Mouse (Mus musculus): ENCODE results near the gene Tmem204. TPM values are rescaled to one million over a fixed set of nuclear protein-coding genes. Genes with fewer than 3 reads are reported as not detected.
"Not testable (repeated sequence)": the region's sequence is repeated elsewhere in the genome, so short reads cannot be mapped to it uniquely, and the experiment has no call there.

Gene Tmem204
- total RNA-seq (2021): 10 to 100 TPM; 35.5 to 39.1 TPM
- long read RNA-seq, experiment 1, transcript Tmem204-201 (3 exons, 1,846 nt): major isoform, 88 of 94 reads
- long read RNA-seq, experiment 1, partial matches to known transcripts: 1 of 94 reads
- long read RNA-seq, experiment 1, other reads (novel, unspliced or antisense): 2 of 94 reads
- long read RNA-seq, experiment 2, transcript Tmem204-201 (3 exons, 1,846 nt): major isoform, 70 of 73 reads
- long read RNA-seq, experiment 2, partial matches to known transcripts: 2 of 73 reads
- long read RNA-seq, experiment 2, other reads (novel, unspliced or antisense): 1 of 73 reads

- intact Hi-C loops (cut with DNase I): no loop called here
Measured at GRCm38 (mm10) chr17:25083444-25083931, at the start of gene Tmem204. Tmem204 (minus strand) TSS chr17:25083591.

GRCm38 (mm10) chr17:25130060-25130459, 46.7 kb upstream of the Tmem204 start:
- DNase-seq: no peak
- intact Hi-C loops (cut with DNase I): no loop called here

More at GRCm38 (mm10) chr17:25083444-25083931, at the start of gene Tmem204:
- DNase-seq: peak; percentile 76 to 80

- intact Hi-C loops (cut with DNase I): loop anchor here (5.0 kb wide), 1 partner anchor 145 kb away; the partner anchor contains the start of gene Ube2i
- no peak for DNase-seq
Measured at GRCm38 (mm10) chr17:25127681-25128080, 44.3 kb upstream of the Tmem204 start.

GRCm38 (mm10) chr17:25127079-25127478, 43.7 kb upstream of the Tmem204 start:
- intact Hi-C loops (cut with DNase I): loop anchor here (5.0 kb wide), 1 partner anchor 145 kb away; the partner anchor contains the start of gene Ube2i
- DNase-seq: peak in 1 of 2 experiments; percentile 35

- intact Hi-C loops (cut with DNase I): loop anchor here (5.0 kb wide), 1 partner anchor 147 kb away; the partner anchor contains the start of gene Ube2i
- DNase-seq: not testable (repeated sequence)
Measured at GRCm38 (mm10) chr17:25125442-25126060, 42.2 kb upstream of the Tmem204 start.

GRCm38 (mm10) chr17:25123979-25124378, 40.6 kb upstream of the Tmem204 start:
- intact Hi-C loops (cut with DNase I): no loop called here
- peak in 1 of 2 experiments; percentile 23 for DNase-seq

- DNase-seq: peak in 1 of 2 experiments; percentile 7
- intact Hi-C loops (cut with DNase I): no loop called here
Measured at GRCm38 (mm10) chr17:25120406-25120805, 37.0 kb upstream of the Tmem204 start, which contains the start of gene Ptx4. Ptx4 (plus strand) TSS chr17:25120760.

- intact Hi-C loops (cut with DNase I): loop anchor here (2.0 to 5.0 kb wide), 3 partner anchors 16 to 170 kb away; partner anchors contain the start of genes BC003965 and Clcn7
- peak in 1 of 2 experiments; percentile 23 for DNase-seq
Measured at GRCm38 (mm10) chr17:25117263-25117662, 33.9 kb upstream of the Tmem204 start.

GRCm38 (mm10) chr17:25115664-25116432, 32.5 kb upstream of the Tmem204 start, which contains the start of gene Telo2:
Telo2 (minus strand) TSS chr17:25115967.
- peak; percentile 94 to 97 for DNase-seq
- intact Hi-C loops (cut with DNase I): loop anchor here (2.0 to 5.0 kb wide), 3 partner anchors 17 to 171 kb away; partner anchors contain the start of genes BC003965 and Clcn7

- DNase-seq: peak in 1 of 2 experiments; percentile 7
- intact Hi-C loops (cut with DNase I): loop anchor here (5.0 kb wide), 2 partner anchors 67 to 172 kb away; partner anchors contain the start of gene BC003965
Measured at GRCm38 (mm10) chr17:25114908-25115645, 31.7 kb upstream of the Tmem204 start.

GRCm38 (mm10) chr17:25112423-25112810, 29.0 kb upstream of the Tmem204 start:
- intact Hi-C loops (cut with DNase I): no loop called here
- no peak for DNase-seq

- intact Hi-C loops (cut with DNase I): no loop called here
- DNase-seq: peak; percentile 31 to 51
Measured at GRCm38 (mm10) chr17:25111739-25112422, 28.5 kb upstream of the Tmem204 start.

GRCm38 (mm10) chr17:25111220-25111619, 27.8 kb upstream of the Tmem204 start:
- DNase-seq: no peak

GRCm38 (mm10) chr17:25110590-25110989, 27.2 kb upstream of the Tmem204 start:
- DNase-seq: no peak
- intact Hi-C loops (cut with DNase I): no loop called here

More at GRCm38 (mm10) chr17:25111220-25111619, 27.8 kb upstream of the Tmem204 start:
- intact Hi-C loops (cut with DNase I): no loop called here

GRCm38 (mm10) chr17:25109578-25109977, 26.2 kb upstream of the Tmem204 start:
- intact Hi-C loops (cut with DNase I): no loop called here
- DNase-seq: peak; percentile 44 to 59

GRCm38 (mm10) chr17:25107786-25108185, 24.4 kb upstream of the Tmem204 start:
- DNase-seq: no peak
- intact Hi-C loops (cut with DNase I): no loop called here

- intact Hi-C loops (cut with DNase I): no loop called here
- no peak for DNase-seq
Measured at GRCm38 (mm10) chr17:25101338-25101737, 17.9 kb upstream of the Tmem204 start.

- DNase-seq: no peak
- intact Hi-C loops (cut with DNase I): no loop called here
Measured at GRCm38 (mm10) chr17:25100052-25100451, 16.7 kb upstream of the Tmem204 start.

GRCm38 (mm10) chr17:25096221-25096620, 12.8 kb upstream of the Tmem204 start:
- intact Hi-C loops (cut with DNase I): no loop called here
- no peak for DNase-seq

Data from heart, postnatal 14 days (tissue).